Mouse (Mus musculus) adrenal gland, postnatal 4 days (tissue): ENCODE data around the gene Tmem132a. TPM values are rescaled to one million over a fixed set of nuclear protein-coding genes. Genes with fewer than 3 reads are reported as not detected.

ENCODE experiments used
- DNase-seq, 2 experiments: peaks; one replicate each; pipeline ENCODE4 v3.0.0; 2021 to 2022; ENCODE audit warnings: low spot score in 2 of 2, mixed read lengths in 2 of 2
- total RNA-seq, 2 experiments: library from RNA; stranded (reverse); gene quantifications; 2 replicates each; pipeline ENCODE4 v1.2.3; 2021

Gene Tmem132a
- total RNA-seq, 2 experiments from 2014 or later: 40.7 to 48.1 TPM

- DNase-seq: no peak
These were observed 34.1 kb downstream of the Tmem132a start for GRCm38 (mm10) chr19:10835671-10836070.

- no peak for DNase-seq
These were observed 36.1 kb downstream of the Tmem132a start for GRCm38 (mm10) chr19:10833611-10834010.

GRCm38 (mm10) chr19:10832030-10832429 is 37.7 kb downstream of the Tmem132a start:
- DNase-seq: no peak

- peak; percentile 36 to 70 for DNase-seq
These were observed 38.3 kb downstream of the Tmem132a start for GRCm38 (mm10) chr19:10831424-10831823.

- DNase-seq: no peak
These were observed 40.1 kb downstream of the Tmem132a start, which contains the start of gene Cd6 for GRCm38 (mm10) chr19:10829436-10830175. Cd6 (minus strand) TSS chr19:10830058.

GRCm38 (mm10) chr19:10828321-10828720 is 41.4 kb downstream of the Tmem132a start:
- DNase-seq: no peak

- no peak for DNase-seq
These were observed 45.7 kb downstream of the Tmem132a start for GRCm38 (mm10) chr19:10824061-10824460.

- no peak for DNase-seq
These were observed 47.2 kb downstream of the Tmem132a start for GRCm38 (mm10) chr19:10822534-10822933.

GRCm38 (mm10) chr19:10821319-10821718 is 48.4 kb downstream of the Tmem132a start:
- DNase-seq: no peak

- DNase-seq: no peak
These were observed 51.4 kb downstream of the Tmem132a start for GRCm38 (mm10) chr19:10818217-10818946.

- no peak for DNase-seq
These were observed 53.3 kb downstream of the Tmem132a start for GRCm38 (mm10) chr19:10816462-10816861.

GRCm38 (mm10) chr19:10815871-10816270 is 53.9 kb downstream of the Tmem132a start:
- DNase-seq: no peak

GRCm38 (mm10) chr19:10813905-10814304 is 55.8 kb downstream of the Tmem132a start:
- no peak for DNase-seq

GRCm38 (mm10) chr19:10813039-10813438 is 56.7 kb downstream of the Tmem132a start:
- no peak for DNase-seq

- DNase-seq: no peak
These were observed 58.3 kb downstream of the Tmem132a start for GRCm38 (mm10) chr19:10811471-10811870.

- no peak for DNase-seq
These were observed 59.6 kb downstream of the Tmem132a start for GRCm38 (mm10) chr19:10810176-10810492.

GRCm38 (mm10) chr19:10809428-10810175 is 60.1 kb downstream of the Tmem132a start:
- no peak for DNase-seq

GRCm38 (mm10) chr19:10808524-10809233 is 61.1 kb downstream of the Tmem132a start:
- DNase-seq: no peak
